Mouse (Mus musculus) splenic B cell, adult 2 months (primary cell): ENCODE data around the gene Itga9.

ENCODE experiments used
- DNase-seq: peaks from one replicate; pipeline ENCODE4 v3.0.0-alpha.2; 2011; ENCODE audit warnings: low read depth, low spot score
- H3K27me3 ChIP-seq: 2 replicates; pipeline ENCODE4 v1.6.1; 2012; ENCODE audit warnings: mild to moderate bottlenecking, low read length, moderate library complexity, mixed read lengths; ENCODE audit not compliant: control insufficient read depth, poor library complexity, insufficient read depth, severe bottlenecking
- H3K36me3 ChIP-seq: 2 replicates; pipeline ENCODE4 v1.6.1; 2012; ENCODE audit warnings: mild to moderate bottlenecking, low read length, moderate library complexity, mixed read lengths; ENCODE audit not compliant: control insufficient read depth, poor library complexity, insufficient read depth, severe bottlenecking

Gene Itga9

DNA sequence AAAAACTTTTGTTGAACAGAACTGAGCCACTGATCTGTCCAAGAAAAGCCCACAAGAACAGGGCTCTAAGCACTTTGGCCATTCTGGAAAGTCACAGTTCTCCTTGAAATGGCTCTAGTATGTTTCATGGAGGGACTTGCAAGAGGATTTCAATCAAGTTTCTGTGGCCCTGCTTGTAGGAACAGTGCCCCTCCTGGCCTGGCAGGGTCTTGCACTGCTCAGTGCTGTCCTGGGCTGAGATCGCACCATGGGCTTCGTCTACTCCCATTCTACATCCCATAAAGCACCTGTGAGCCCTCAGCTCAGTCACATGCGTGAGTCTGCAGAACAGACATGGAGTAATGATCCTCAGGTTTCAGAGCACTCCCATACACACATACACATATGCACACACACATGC is 96.7 kb downstream of the Itga9 start:
- H3K27me3 ChIP-seq, result no peaks in the 10 kb centered on the region
- peak; percentile 38 for DNase-seq
- H3K36me3 ChIP-seq, result no peaks in the 10 kb centered on the region

- DNase-seq, result peak; percentile 68
- Histone ChIP-seq H3K36me3 (no peaks in the 10 kb centered on the region), H3K27me3 (no peaks in the 10 kb centered on the region)
Observed at GRCm38 (mm10) chr9:118705381-118706074, 99.0 kb downstream of the Itga9 start.

GRCm38 (mm10) chr9:118706176-118706975 is 99.9 kb downstream of the Itga9 start:
- no peaks in the 10 kb centered on the region for H3K36me3 ChIP-seq
- H3K27me3 ChIP-seq, result no peaks in the 10 kb centered on the region
- peak; percentile 75 for DNase-seq

DNA sequence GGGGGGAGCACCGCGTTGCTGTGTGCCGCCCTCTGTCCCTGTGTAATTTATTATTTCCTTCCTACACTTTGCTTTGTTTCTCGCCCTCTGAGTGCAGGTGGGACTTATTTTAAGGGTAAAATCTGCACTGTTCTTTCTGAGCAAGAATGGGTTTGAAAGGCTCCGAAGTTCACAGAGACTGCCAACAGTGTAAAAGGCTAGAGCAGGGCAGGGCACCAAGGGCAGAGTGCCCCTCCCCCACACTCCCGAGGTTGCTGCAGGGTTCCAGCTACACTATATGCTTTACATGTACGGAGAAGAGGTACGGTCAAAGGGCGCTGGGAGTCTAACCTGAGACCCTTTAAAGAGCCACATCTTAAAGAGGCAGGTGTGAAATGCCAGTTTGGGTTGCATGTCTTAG is 104.1 kb downstream of the Itga9 start:
- Histone ChIP-seq H3K27me3 (no peaks in the 10 kb centered on the region), H3K36me3 (no peaks in the 10 kb centered on the region)
- no peak for DNase-seq

DNA sequence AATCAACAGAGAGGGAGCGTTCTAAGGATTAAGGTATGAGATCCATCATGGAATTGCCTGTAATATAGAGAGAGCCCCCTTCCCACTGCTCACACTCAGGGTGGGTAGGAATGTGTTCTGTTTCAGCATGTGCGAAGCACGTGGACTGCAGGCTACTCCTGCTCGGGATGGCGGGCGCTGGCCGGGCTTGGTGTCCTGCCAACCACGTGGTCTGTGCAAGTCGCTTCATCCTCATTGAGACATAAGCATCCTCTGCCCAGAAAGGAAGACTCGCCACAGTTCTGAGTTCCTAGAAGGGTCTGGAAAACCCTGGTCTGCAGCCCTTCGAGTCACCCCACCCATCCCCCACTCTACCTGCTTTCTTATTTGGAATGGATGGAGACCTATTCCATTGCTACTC is 105.3 kb downstream of the Itga9 start:
- Histone ChIP-seq H3K36me3 (no peaks in the 10 kb centered on the region), H3K27me3 (no peaks in the 10 kb centered on the region)
- DNase-seq, result no peak

DNA sequence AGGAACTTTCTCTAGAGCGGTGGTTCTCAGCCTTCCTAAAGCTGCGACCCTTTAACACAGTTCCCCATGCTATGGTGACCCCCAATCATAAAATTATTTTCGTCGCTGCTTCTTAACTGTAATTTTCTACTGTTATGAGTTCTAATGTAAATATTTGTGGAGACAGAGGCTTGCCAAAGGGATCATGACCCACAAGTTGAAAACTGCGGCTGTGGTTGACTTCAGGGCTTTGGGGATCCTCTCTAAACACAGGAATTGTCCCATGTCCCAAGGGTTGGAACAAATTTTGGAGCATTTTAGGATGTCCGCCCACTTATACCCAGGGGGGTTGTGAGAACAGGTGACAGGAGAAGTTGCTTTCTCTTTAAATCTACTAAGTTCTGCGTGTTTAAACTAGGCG is 107.0 kb downstream of the Itga9 start:
- Histone ChIP-seq H3K27me3 (no peaks in the 10 kb centered on the region), H3K36me3 (no peaks in the 10 kb centered on the region)
- no peak for DNase-seq

DNA sequence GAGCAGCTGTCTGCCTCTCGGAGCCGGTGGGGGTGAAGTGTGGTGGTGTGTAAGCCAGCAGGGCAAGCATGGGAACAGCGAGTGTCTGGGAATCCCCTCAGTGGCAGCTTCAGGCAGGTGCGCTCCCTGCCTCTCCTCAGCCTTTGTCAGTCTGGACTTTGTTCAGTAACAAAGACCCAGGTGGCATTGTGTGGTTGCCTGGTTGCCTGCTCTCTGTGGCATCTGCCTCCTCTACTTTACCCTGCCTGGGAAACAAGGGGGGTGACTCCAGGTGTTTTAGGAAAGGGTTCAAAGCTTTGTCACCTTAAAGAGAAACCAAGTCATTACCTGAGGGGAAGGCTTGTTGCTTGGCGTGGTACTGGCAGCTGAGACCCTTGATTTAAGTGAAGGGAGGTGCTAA is 108.0 kb downstream of the Itga9 start:
- Histone ChIP-seq H3K27me3 (no peaks in the 10 kb centered on the region), H3K36me3 (no peaks in the 10 kb centered on the region)
- DNase-seq, result no peak

DNA sequence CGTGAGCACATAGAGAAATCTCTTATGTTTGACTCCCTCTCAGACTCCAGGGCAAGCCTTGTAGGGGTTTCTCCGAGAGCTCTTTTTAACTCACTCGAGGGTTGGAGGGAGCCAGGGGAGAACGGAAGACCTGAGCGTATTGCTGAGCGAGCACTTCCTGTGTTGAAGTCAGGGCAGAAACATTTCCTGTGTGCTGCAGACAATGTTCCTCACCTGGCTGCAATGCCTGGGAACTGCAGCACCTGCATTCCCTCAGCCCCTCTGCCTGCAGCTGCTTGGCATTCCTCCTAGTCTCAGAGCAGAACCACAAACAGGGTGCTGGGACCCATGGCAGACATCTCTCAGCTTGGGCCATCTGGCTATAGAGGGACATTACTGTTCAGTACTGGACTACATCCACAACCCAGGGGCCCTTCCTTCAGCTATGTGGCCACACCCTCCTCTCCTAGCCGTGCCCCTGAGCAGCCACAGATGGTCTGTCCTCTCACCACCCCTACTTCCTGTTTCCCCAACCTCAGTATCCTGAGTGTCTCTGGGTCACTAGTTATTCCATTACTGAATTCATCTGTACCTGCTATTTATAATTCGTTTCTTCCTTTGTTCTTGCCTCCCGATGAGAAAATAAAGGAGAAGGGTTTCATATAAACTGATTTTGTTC is 109.6 kb downstream of the Itga9 start:
- DNase-seq, result peak; percentile 58
- Histone ChIP-seq H3K36me3 (no peaks in the 10 kb centered on the region), H3K27me3 (no peaks in the 10 kb centered on the region)

DNA sequence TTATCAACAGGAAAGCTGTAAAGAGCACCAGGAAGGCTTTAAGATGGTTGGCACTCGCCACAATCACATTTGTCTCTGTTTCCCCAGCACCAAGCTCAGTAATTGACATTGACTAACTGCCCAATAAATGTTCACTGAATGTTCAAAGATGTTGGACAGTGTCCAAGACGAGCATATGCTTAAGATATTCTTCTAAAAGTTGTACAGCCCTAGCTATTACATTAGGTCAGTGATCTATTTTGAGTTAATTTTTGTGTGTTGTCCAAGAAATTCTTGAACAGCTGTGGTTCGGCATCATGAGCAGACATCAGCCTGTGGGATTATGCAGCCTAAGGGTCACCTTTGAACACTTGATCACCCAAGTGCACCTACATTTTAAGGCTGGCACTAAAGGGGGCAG is 110.9 kb downstream of the Itga9 start:
- Histone ChIP-seq H3K27me3 (no peaks in the 10 kb centered on the region), H3K36me3 (no peaks in the 10 kb centered on the region)
- no peak for DNase-seq

DNA sequence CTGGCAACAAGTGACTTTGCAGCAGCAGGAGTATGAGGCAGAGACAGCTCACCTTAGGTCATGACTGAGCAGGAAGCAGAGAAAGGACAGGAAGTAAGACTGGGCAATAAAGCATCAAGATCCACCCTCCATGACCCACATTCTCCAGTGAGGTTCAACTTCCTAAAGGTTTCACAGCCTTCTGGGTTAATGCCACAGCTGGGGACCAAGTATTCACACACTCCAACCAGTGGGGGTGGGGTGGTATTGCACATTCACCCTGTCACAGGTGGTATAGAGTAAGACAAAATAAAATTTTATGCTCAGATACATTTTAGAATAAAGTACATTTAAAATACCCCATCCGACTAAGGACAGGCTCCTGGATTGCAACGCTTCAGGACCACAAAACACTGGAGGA is 112.0 kb downstream of the Itga9 start:
- Histone ChIP-seq H3K27me3 (no peaks in the 10 kb centered on the region), H3K36me3 (no peaks in the 10 kb centered on the region)
- DNase-seq, result no peak

GRCm38 (mm10) chr9:118721056-118721455 is 114.6 kb downstream of the Itga9 start:
- no peak for DNase-seq
- Histone ChIP-seq H3K27me3 (no peaks in the 10 kb centered on the region), H3K36me3 (no peaks in the 10 kb centered on the region)

DNA sequence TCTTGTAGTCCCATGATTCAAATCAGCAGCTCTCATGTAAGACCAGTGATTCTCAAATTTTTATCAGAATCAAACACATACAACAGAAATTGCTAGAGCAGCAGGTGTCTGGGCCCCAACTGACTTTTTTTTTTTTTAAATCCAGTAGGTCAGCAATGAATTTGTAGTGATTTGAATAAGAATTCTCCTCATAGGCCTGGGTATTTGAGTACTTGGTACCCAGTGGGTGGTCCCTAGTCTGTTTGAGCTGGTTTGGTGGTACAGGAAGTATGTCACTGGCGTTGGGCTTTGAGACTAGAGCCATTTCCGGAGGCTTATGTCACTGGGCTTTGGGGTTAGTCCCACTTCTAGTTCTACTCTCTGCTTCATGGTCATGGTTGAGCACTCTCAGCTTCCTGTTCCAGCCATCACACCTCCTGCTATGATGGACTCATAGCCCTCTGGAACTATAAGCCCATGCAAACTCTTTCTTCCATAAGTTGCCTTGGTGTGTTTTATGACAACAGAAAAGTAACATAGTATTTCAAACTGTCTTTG is 116.4 kb downstream of the Itga9 start:
- DNase-seq, result peak; percentile 81
- H3K27me3 ChIP-seq, result no peaks in the 10 kb centered on the region
- H3K36me3 ChIP-seq, result no peaks in the 10 kb centered on the region

- peak; percentile 63 for DNase-seq
- Histone ChIP-seq H3K27me3 (no peaks in the 10 kb centered on the region), H3K36me3 (no peaks in the 10 kb centered on the region)
Observed at GRCm38 (mm10) chr9:118725128-118725527, 118.6 kb downstream of the Itga9 start.

DNA sequence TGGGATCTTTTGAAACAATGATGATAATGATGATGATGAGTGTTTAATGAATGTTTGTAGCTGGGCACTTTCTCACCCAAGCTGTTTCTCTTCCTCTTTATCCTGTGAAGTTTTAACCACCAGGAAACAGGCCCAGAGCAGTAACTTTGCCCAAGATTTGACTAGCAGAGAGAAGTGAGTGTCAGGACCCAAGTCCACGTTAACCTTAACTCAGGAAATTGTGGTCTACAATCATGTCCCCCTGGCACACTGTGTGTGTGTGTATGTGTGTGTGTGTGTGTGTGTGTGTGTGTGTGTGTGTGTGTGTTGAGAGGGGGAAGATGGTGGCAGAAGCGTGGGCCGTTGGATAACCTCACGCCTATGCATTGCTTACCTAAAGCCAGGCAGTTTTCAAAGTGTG is 120.1 kb downstream of the Itga9 start:
- DNase-seq, result peak; percentile 71
- H3K36me3 ChIP-seq, result no peaks in the 10 kb centered on the region
- no peaks in the 10 kb centered on the region for H3K27me3 ChIP-seq

- no peak for DNase-seq
- Histone ChIP-seq H3K27me3 (no peaks in the 10 kb centered on the region), H3K36me3 (no peaks in the 10 kb centered on the region)
Observed at GRCm38 (mm10) chr9:118728296-118728695, 121.8 kb downstream of the Itga9 start.
